Mouse (Mus musculus) embryonic facial prominence, embryonic 11.5 days (tissue): ENCODE data around the gene Exoc6b. TPM values are rescaled to one million over a fixed set of nuclear protein-coding genes. Genes with fewer than 3 reads are reported as not detected.

Experiments used
- ATAC-seq: fragments of 200-750 bp; cut with Nextera tagmentation; replicated peaks from 2 replicates; pipeline ENCODE4 v1.8.0; 2017; ENCODE audit warnings: low read depth; ENCODE audit not compliant: insufficient number of reproducible peaks, low FRiP score, low TSS enrichment
- DNase-seq: peaks from one replicate; pipeline ENCODE4 v3.0.0-alpha.2; 2015; ENCODE audit warnings: low spot score
- H3K27ac ChIP-seq: fragments of 300-500 bp; sonication (generic); replicated peaks from 2 replicates; pipeline ENCODE4 v1.5.1; 2014; ENCODE audit warnings: mild to moderate bottlenecking, low read depth, low read length, control low read depth
- H3K27me3 ChIP-seq: fragments of 300-500 bp; sonication (generic); 2 replicates; pipeline ENCODE4 v1.6.1; 2014; ENCODE audit warnings: mild to moderate bottlenecking, low read length, moderate library complexity, mixed read lengths; ENCODE audit not compliant: control insufficient read depth, insufficient read depth
- H3K36me3 ChIP-seq: fragments of 300-500 bp; sonication (generic); replicated peaks from 2 replicates; pipeline ENCODE4 v1.6.1; 2014; ENCODE audit warnings: low read depth, mild to moderate bottlenecking, low read length, moderate library complexity, mixed read lengths; ENCODE audit not compliant: control insufficient read depth, insufficient read depth
- H3K4me1 ChIP-seq: fragments of 300-500 bp; sonication (generic); 2 replicates; pipeline ENCODE4 v1.6.1; 2014; ENCODE audit warnings: low read length, mixed read lengths; ENCODE audit not compliant: control insufficient read depth, insufficient read depth
- H3K4me2 ChIP-seq: fragments of 300-500 bp; sonication (generic); 2 replicates; pipeline ENCODE4 v1.6.1; 2014; ENCODE audit warnings: low read depth, mild to moderate bottlenecking, control low read depth, low read length, moderate library complexity
- H3K4me3 ChIP-seq: fragments of 300-500 bp; sonication (generic); 2 replicates; pipeline ENCODE4 v1.5.1; 2014; ENCODE audit warnings: low read depth, low read length, control low read depth
- H3K9ac ChIP-seq: fragments of 300-500 bp; sonication (generic); replicated peaks from 2 replicates; pipeline ENCODE4 v1.6.1; 2014; ENCODE audit warnings: mild to moderate bottlenecking, control low read depth, low read length
- H3K9me3 ChIP-seq: fragments of 300-500 bp; sonication (generic); replicated peaks from 2 replicates; pipeline ENCODE4 v1.6.1; 2016; ENCODE audit warnings: mild to moderate bottlenecking, low read length, inconsistent platforms, mixed read lengths; ENCODE audit not compliant: control insufficient read depth
- WGBS: fragments of 180-500 bp; shearing (Covaris S2); extraction: QIAGEN DNeasy Blood & Tissue Kit; methylation state at CpG from one replicate; pipeline ENCODE4 v1.1.7; 2014; 5-methylcytosine and 5-hydroxymethylcytosine counted together
- polyA plus RNA-seq: library from polyadenylated mRNA; unstranded; fragments of >200 nt; fragmentation: Nextera tagmentation; extraction: Ambion mirVana; gene quantifications from 2 replicates; pipeline ENCODE4 v1.2.1, GENCODE M21; 2014

The Exoc6b gene
- polyA plus RNA-seq, 1 experiment from 2014 or later: 36.0 TPM

GRCm38 (mm10) chr6:85029671-85030070 lies 39.6 kb downstream of the Exoc6b start:
- Histone ChIP-seq H3K4me3 (no peak overlapping the region), H3K9ac (no peak overlapping the region), H3K27ac (no peak overlapping the region), H3K36me3 (no peaks in the 10 kb centered on the region), H3K27me3 (no peaks in the 10 kb centered on the region), H3K4me2 (no peak overlapping the region), H3K4me1 (no peaks in the 10 kb centered on the region), H3K9me3 (no peaks in the 10 kb centered on the region)
- no peak for DNase-seq
- ATAC-seq: no peak
- 71% methylated on average over 1 of the region's 1 CpGs for WGBS

GRCm38 (mm10) chr6:85024403-85024802 lies 44.9 kb downstream of the Exoc6b start:
- H3K9me3 ChIP-seq: no peaks in the 10 kb centered on the region
- H3K9ac ChIP-seq: no peak overlapping the region
- no peaks in the 10 kb centered on the region for H3K36me3 ChIP-seq
- no peak overlapping the region for H3K4me2 ChIP-seq
- H3K27ac ChIP-seq: no peak overlapping the region
- H3K4me3 ChIP-seq: no peak overlapping the region
- no peak for ATAC-seq
- no peaks in the 10 kb centered on the region for H3K27me3 ChIP-seq
- H3K4me1 ChIP-seq: no peaks in the 10 kb centered on the region
- peak; percentile 74 for DNase-seq

GRCm38 (mm10) chr6:85017011-85017410 lies 52.3 kb downstream of the Exoc6b start:
- no peak overlapping the region for H3K27ac ChIP-seq
- WGBS: 32% methylated on average over 2 of the region's 2 CpGs
- H3K27me3 ChIP-seq: no peaks in the 10 kb centered on the region
- no peak for ATAC-seq
- no peak overlapping the region for H3K4me2 ChIP-seq
- H3K4me3 ChIP-seq: no peak overlapping the region
- H3K36me3 ChIP-seq: no peaks in the 10 kb centered on the region
- no peaks in the 10 kb centered on the region for H3K4me1 ChIP-seq
- peak; percentile 74 for DNase-seq
- H3K9me3 ChIP-seq: no peaks in the 10 kb centered on the region
- H3K9ac ChIP-seq: no peak overlapping the region

GRCm38 (mm10) chr6:85013906-85014305 lies 55.4 kb downstream of the Exoc6b start:
- no peaks in the 10 kb centered on the region for H3K4me1 ChIP-seq
- H3K27me3 ChIP-seq: no peaks in the 10 kb centered on the region
- no peaks in the 10 kb centered on the region for H3K36me3 ChIP-seq
- H3K27ac ChIP-seq: no peak overlapping the region
- H3K4me2 ChIP-seq: no peak overlapping the region
- 83% methylated on average over 2 of the region's 2 CpGs for WGBS
- ATAC-seq: no peak
- no peak overlapping the region for H3K4me3 ChIP-seq
- H3K9ac ChIP-seq: no peak overlapping the region
- DNase-seq: no peak
- no peaks in the 10 kb centered on the region for H3K9me3 ChIP-seq

- H3K4me3 ChIP-seq: no peak overlapping the region
- no peak for DNase-seq
- H3K27me3 ChIP-seq: no peaks in the 10 kb centered on the region
- H3K9me3 ChIP-seq: no peaks in the 10 kb centered on the region
- 79% methylated on average over 2 of the region's 2 CpGs for WGBS
- ATAC-seq: no peak
- no peak overlapping the region for H3K27ac ChIP-seq
- H3K4me1 ChIP-seq: no peaks in the 10 kb centered on the region
- H3K4me2 ChIP-seq: no peak overlapping the region
- no peaks in the 10 kb centered on the region for H3K36me3 ChIP-seq
- no peak overlapping the region for H3K9ac ChIP-seq
Measured at GRCm38 (mm10) chr6:85010397-85010796, 58.9 kb downstream of the Exoc6b start.

- Histone ChIP-seq H3K9me3 (no peaks in the 10 kb centered on the region), H3K9ac (no peak overlapping the region), H3K27ac (no peak overlapping the region), H3K27me3 (no peaks in the 10 kb centered on the region), H3K4me3 (no peak overlapping the region), H3K4me2 (no peak overlapping the region), H3K4me1 (no peaks in the 10 kb centered on the region), H3K36me3 (no peaks in the 10 kb centered on the region)
- ATAC-seq (no peak), DNase-seq (no peak)
Measured at GRCm38 (mm10) chr6:84995418-84995817, 73.9 kb downstream of the Exoc6b start.

GRCm38 (mm10) chr6:84976563-84976971 lies 92.7 kb downstream of the Exoc6b start:
- Histone ChIP-seq H3K27ac (no peak overlapping the region), H3K27me3 (no peaks in the 10 kb centered on the region)
- peak; percentile 79 for DNase-seq

GRCm38 (mm10) chr6:84968531-84968930 lies 100.8 kb downstream of the Exoc6b start:
- no peak overlapping the region for H3K4me2 ChIP-seq
- H3K4me1 ChIP-seq: no peaks in the 10 kb centered on the region
- H3K9me3 ChIP-seq: no peaks in the 10 kb centered on the region
- H3K36me3 ChIP-seq: no peaks in the 10 kb centered on the region
- DNase-seq (no peak), ATAC-seq (no peak)
- no peak overlapping the region for H3K4me3 ChIP-seq
- no peaks in the 10 kb centered on the region for H3K27me3 ChIP-seq
- 70% methylated on average over 1 of the region's 1 CpGs for WGBS
- no peak overlapping the region for H3K27ac ChIP-seq
- H3K9ac ChIP-seq: no peak overlapping the region

More at GRCm38 (mm10) chr6:84976563-84976971, 92.7 kb downstream of the Exoc6b start:
- ATAC-seq: peak; percentile 72; the same call in 1 of the 2 replicates
- Histone ChIP-seq H3K4me1 (no peaks in the 10 kb centered on the region), H3K36me3 (no peaks in the 10 kb centered on the region), H3K4me2 (no peak overlapping the region), H3K9me3 (no peaks in the 10 kb centered on the region), H3K9ac (no peak overlapping the region), H3K4me3 (no peak overlapping the region)
- WGBS: 15% methylated on average over 3 of the region's 3 CpGs
